Mouse (Mus musculus): ENCODE data around the gene Rep15.

Rep15 gene

GRCm38 (mm10) chr6:147032303-147032925 is at the start of gene Rep15:
Gene Rep15, plus strand, starts transcription at chr6:147032584.
- Histone ChIP-seq H3K27me3 (ENCODE audit: control insufficient read depth, insufficient read depth, low read length, poor library complexity, severe bottlenecking) (no peaks in the 10 kb centered on the region), H3K36me3 (ENCODE audit: control insufficient read depth, insufficient read depth, low read length, poor library complexity, severe bottlenecking) (no peaks in the 10 kb centered on the region)
- no peak for DNase-seq (ENCODE audit: low read depth, low spot score)

- no peak for DNase-seq (ENCODE audit: low read depth, low spot score)
- Histone ChIP-seq H3K27me3 (ENCODE audit: control insufficient read depth, insufficient read depth, low read length, poor library complexity, severe bottlenecking) (no peaks in the 10 kb centered on the region), H3K36me3 (ENCODE audit: control insufficient read depth, insufficient read depth, low read length, poor library complexity, severe bottlenecking) (no peaks in the 10 kb centered on the region)
Observed at GRCm38 (mm10) chr6:146984569-146984968, 47.8 kb upstream of the Rep15 start.

- Histone ChIP-seq H3K27me3 (ENCODE audit: control insufficient read depth, insufficient read depth, low read length, poor library complexity, severe bottlenecking) (no peaks in the 10 kb centered on the region), H3K36me3 (ENCODE audit: control insufficient read depth, insufficient read depth, low read length, poor library complexity, severe bottlenecking) (no peaks in the 10 kb centered on the region)
- DNase-seq (ENCODE audit: low read depth, low spot score): peak; percentile 58
Observed at GRCm38 (mm10) chr6:146994236-146994635, 38.1 kb upstream of the Rep15 start.

- H3K27me3 ChIP-seq (ENCODE audit: control insufficient read depth, insufficient read depth, low read length, poor library complexity, severe bottlenecking): no peaks in the 10 kb centered on the region
- DNase-seq (ENCODE audit: low read depth, low spot score): no peak
- H3K36me3 ChIP-seq (ENCODE audit: control insufficient read depth, insufficient read depth, low read length, poor library complexity, severe bottlenecking): no peaks in the 10 kb centered on the region
Observed at GRCm38 (mm10) chr6:146995391-146995790, 37.0 kb upstream of the Rep15 start.

- DNase-seq (ENCODE audit: low read depth, low spot score): no peak
- H3K36me3 ChIP-seq (ENCODE audit: control insufficient read depth, insufficient read depth, low read length, poor library complexity, severe bottlenecking): no peaks in the 10 kb centered on the region
- no peaks in the 10 kb centered on the region for H3K27me3 ChIP-seq (ENCODE audit: control insufficient read depth, insufficient read depth, low read length, poor library complexity, severe bottlenecking)
Observed at GRCm38 (mm10) chr6:146995878-146996277, 36.5 kb upstream of the Rep15 start.

- H3K36me3 ChIP-seq (ENCODE audit: control insufficient read depth, insufficient read depth, low read length, poor library complexity, severe bottlenecking): no peaks in the 10 kb centered on the region
- no peak for DNase-seq (ENCODE audit: low read depth, low spot score)
- H3K27me3 ChIP-seq (ENCODE audit: control insufficient read depth, insufficient read depth, low read length, poor library complexity, severe bottlenecking): no peaks in the 10 kb centered on the region
Observed at GRCm38 (mm10) chr6:146997006-146997405, 35.4 kb upstream of the Rep15 start.

GRCm38 (mm10) chr6:146998710-146999109 is 33.7 kb upstream of the Rep15 start:
- DNase-seq (ENCODE audit: low read depth, low spot score): no peak
- H3K36me3 ChIP-seq (ENCODE audit: control insufficient read depth, insufficient read depth, low read length, poor library complexity, severe bottlenecking): no peaks in the 10 kb centered on the region
- H3K27me3 ChIP-seq (ENCODE audit: control insufficient read depth, insufficient read depth, low read length, poor library complexity, severe bottlenecking): no peaks in the 10 kb centered on the region

- Histone ChIP-seq H3K27me3 (ENCODE audit: control insufficient read depth, insufficient read depth, low read length, poor library complexity, severe bottlenecking) (no peaks in the 10 kb centered on the region), H3K36me3 (ENCODE audit: control insufficient read depth, insufficient read depth, low read length, poor library complexity, severe bottlenecking) (no peaks in the 10 kb centered on the region)
- no peak for DNase-seq (ENCODE audit: low read depth, low spot score)
Observed at GRCm38 (mm10) chr6:146999302-146999701, 33.1 kb upstream of the Rep15 start.

GRCm38 (mm10) chr6:146999755-147000154 is 32.6 kb upstream of the Rep15 start:
- no peaks in the 10 kb centered on the region for H3K36me3 ChIP-seq (ENCODE audit: control insufficient read depth, insufficient read depth, low read length, poor library complexity, severe bottlenecking)
- H3K27me3 ChIP-seq (ENCODE audit: control insufficient read depth, insufficient read depth, low read length, poor library complexity, severe bottlenecking): no peaks in the 10 kb centered on the region
- DNase-seq (ENCODE audit: low read depth, low spot score): no peak

- DNase-seq (ENCODE audit: low read depth, low spot score): peak; percentile 68
- no peaks in the 10 kb centered on the region for H3K36me3 ChIP-seq (ENCODE audit: control insufficient read depth, insufficient read depth, low read length, poor library complexity, severe bottlenecking)
- H3K27me3 ChIP-seq (ENCODE audit: control insufficient read depth, insufficient read depth, low read length, poor library complexity, severe bottlenecking): no peaks in the 10 kb centered on the region
Observed at GRCm38 (mm10) chr6:147008148-147008547, 24.2 kb upstream of the Rep15 start.

GRCm38 (mm10) chr6:147010358-147010757 is 22.0 kb upstream of the Rep15 start:
- Histone ChIP-seq H3K27me3 (ENCODE audit: control insufficient read depth, insufficient read depth, low read length, poor library complexity, severe bottlenecking) (no peaks in the 10 kb centered on the region), H3K36me3 (ENCODE audit: control insufficient read depth, insufficient read depth, low read length, poor library complexity, severe bottlenecking) (no peaks in the 10 kb centered on the region)
- no peak for DNase-seq (ENCODE audit: low read depth, low spot score)

- no peaks in the 10 kb centered on the region for H3K27me3 ChIP-seq (ENCODE audit: control insufficient read depth, insufficient read depth, low read length, poor library complexity, severe bottlenecking)
- no peak for DNase-seq (ENCODE audit: low read depth, low spot score)
Observed at GRCm38 (mm10) chr6:147010811-147011520, 21.4 kb upstream of the Rep15 start.

GRCm38 (mm10) chr6:147011555-147011954 is 20.8 kb upstream of the Rep15 start:
- no peaks in the 10 kb centered on the region for H3K36me3 ChIP-seq (ENCODE audit: control insufficient read depth, insufficient read depth, low read length, poor library complexity, severe bottlenecking)
- DNase-seq (ENCODE audit: low read depth, low spot score): no peak
- no peaks in the 10 kb centered on the region for H3K27me3 ChIP-seq (ENCODE audit: control insufficient read depth, insufficient read depth, low read length, poor library complexity, severe bottlenecking)

More at GRCm38 (mm10) chr6:147010811-147011520, 21.4 kb upstream of the Rep15 start:
- H3K36me3 ChIP-seq (ENCODE audit: control insufficient read depth, insufficient read depth, low read length, poor library complexity, severe bottlenecking): no peaks in the 10 kb centered on the region

GRCm38 (mm10) chr6:147011977-147012376 is 20.4 kb upstream of the Rep15 start:
- H3K27me3 ChIP-seq (ENCODE audit: control insufficient read depth, insufficient read depth, low read length, poor library complexity, severe bottlenecking): no peaks in the 10 kb centered on the region
- DNase-seq (ENCODE audit: low read depth, low spot score): no peak
- no peaks in the 10 kb centered on the region for H3K36me3 ChIP-seq (ENCODE audit: control insufficient read depth, insufficient read depth, low read length, poor library complexity, severe bottlenecking)

GRCm38 (mm10) chr6:147013546-147013945 is 18.8 kb upstream of the Rep15 start:
- no peaks in the 10 kb centered on the region for H3K36me3 ChIP-seq (ENCODE audit: control insufficient read depth, insufficient read depth, low read length, poor library complexity, severe bottlenecking)
- H3K27me3 ChIP-seq (ENCODE audit: control insufficient read depth, insufficient read depth, low read length, poor library complexity, severe bottlenecking): no peaks in the 10 kb centered on the region
- DNase-seq (ENCODE audit: low read depth, low spot score): peak; percentile 8

Measured in splenic B cell, adult 2 months (primary cell).